Mouse (Mus musculus) ZHBTc4 (cell line): ENCODE measurements at regions not wholly inside any gene's neighbourhood (a gene's known extent, or its start where the extent isn't known, plus 50 kb on each side); places are given as distances from the start of the nearest gene placed in this dataset.
"Not testable (repeated sequence)": the region's sequence is repeated elsewhere in the genome, so short reads cannot be mapped to it uniquely, and the experiment has no call there.

Source experiments
- DNase-seq: peaks from one replicate; pipeline ENCODE4 v3.0.0-alpha.2; 2011; ENCODE audit warnings: low read depth, low spot score

DNA sequence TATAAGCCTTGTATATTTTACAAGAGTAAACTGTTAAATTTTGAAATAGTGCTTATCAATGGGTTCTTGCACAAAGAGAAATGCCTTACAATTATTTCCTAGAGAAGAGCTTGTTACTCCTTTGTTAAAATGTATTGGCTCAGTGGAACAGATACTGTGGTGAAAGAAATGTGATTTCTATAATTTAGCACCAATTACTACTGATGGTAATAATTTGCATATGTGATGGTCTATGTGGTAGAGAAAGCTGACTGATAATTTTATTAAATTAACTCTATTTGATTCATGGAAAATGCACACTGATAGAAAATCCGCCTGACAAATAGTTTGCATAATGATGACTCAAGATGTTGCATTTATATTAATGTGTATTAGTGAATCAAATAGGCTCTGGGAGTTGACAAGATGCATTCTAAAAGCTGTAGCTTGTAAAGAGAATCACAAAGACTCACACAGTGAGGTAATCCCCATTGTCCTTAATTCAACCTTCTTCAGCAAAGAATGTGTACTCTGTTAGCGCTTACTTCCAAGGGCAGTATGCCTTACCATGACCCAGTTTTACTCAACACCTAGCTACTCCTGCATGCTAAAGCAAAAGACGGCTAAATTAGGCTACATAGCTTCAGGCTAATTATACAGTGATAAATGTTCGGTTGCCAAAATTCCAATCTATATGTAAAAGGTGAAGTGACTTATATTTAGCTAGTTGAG, 329.8 kb upstream of the Cenpq start:
- DNase-seq: no peak

DNA sequence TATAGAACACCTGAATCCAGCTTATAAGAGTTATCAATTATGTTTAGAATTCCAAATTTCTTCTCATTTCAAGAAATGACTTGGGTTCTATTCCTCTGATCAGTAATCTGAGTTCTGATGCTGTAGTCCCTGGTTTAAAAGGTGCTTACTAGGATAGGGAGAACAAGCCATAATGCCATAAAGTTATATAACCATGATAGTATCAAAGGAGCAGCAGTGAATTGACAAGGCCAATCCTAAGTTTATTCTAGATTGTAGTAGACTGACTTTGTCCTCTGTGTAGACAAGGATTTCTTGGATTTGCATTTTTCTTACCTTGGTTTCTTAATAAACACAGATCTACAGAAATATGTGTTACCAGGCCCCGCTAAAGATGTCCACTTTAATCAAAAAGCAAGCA, 326.6 kb upstream of the Cenpq start:
- no peak for DNase-seq

DNA sequence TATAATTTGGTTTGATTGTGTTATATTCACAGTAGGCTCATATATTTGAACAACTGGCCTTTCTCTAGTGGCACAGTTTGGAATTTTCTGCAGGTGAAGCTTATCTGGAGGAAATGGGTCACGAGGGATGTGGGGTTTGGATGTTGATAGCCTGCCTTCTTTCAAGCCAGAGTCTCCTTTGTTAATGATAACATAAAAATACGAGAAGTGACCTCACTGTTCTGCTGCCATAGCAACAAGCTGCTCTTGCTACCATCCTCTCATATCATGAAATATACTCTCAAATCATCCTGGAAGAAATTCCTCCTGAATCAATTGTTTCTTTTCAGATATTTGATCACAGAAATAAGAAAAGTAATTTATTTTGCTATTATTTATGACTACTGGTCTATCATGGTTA, 313.6 kb upstream of the Cenpq start:
- DNase-seq: no peak

- no peak for DNase-seq
Measured at GRCm38 (mm10) chr17:41227128-41228014, 292.5 kb upstream of the Cenpq start.

DNA sequence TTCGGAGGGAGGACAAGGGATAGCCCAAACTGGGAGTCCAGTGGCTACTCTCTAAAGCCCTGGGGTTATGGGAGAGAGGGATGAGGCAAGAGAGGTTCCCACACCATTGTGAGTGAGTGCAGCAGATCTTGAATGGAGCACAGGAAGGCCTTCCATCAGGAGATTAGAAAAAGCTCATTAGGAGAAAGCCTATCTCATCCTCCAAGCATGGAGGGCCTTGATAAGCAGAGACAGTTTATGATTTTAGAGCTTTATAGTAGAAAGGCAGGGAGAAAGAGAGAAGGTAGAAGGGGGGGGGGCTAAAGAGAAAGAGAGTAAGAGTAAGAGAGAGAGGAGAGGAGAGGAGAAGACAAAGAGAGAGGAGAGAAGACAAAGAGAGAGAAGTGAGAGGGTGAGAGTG, 282.0 kb upstream of the Cenpq start:
- DNase-seq: no peak

DNA sequence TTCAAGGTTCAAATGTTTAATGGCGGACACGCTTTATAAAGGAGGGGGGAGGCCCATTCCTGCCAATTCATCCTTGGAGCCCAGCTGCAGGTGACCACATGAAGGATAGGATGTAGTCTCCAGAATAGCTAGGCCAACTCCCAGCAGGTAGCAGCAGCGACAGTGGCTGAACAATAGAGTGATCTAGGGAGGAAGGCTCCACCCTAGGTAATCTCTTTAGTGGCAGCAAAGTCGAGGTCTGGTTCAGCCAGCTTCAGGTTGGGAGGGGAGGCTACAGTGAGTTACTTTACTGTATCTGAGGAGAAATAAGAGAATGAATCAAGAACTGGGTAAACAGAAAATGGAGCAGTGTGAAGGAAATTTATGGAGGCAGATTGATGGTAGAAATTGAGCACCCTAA, 264.6 kb upstream of the Cenpq start:
- not testable (repeated sequence) for DNase-seq

- peak; percentile 53 for DNase-seq
Measured at GRCm38 (mm10) chr17:41190371-41190770, 255.5 kb upstream of the Cenpq start.

DNA sequence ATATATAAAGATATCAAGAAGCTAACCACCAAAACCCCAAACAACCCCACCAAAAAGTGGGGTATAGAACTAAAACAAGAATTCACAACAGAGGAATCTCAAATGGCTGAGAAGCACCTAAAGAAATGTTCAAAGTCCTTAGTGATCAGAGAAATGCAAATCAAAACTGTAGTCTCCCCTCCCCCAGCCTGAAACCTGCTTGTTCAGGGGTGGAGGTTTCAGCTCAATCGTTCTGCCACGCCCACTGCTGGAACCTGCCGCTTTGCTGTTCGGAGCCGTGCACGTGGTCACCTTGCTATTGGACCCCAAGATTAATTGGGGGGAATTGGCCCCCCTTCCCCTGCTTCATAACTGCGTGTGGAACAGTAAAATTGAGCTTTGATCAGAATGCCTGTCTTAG, 251.8 kb upstream of the Cenpq start:
- DNase-seq: peak; percentile 20

DNA sequence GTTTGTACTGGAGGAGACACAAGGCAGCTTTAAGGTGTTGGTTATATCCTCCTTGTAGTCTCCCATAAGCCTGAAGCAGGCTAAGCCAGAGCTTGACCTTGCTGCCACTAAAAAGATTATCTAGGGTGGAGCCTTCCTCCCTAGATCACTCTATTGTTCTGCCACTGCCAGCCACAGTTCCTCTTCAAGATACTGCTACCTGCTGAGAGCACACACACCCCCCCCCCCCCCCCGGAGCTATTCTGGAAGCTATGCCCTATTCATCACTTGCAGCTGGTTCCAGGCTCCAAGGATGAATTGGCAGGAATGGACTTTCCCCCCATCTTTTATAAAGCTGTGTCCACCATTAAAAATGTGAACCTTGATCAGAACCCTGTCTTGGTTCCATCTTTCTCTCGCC, 249.9 kb upstream of the Cenpq start:
- peak; percentile 64 for DNase-seq

- DNase-seq: no peak
Measured at GRCm38 (mm10) chr17:41153736-41154453, 219.0 kb upstream of the Cenpq start.

GRCm38 (mm10) chr17:41152427-41152826, 217.6 kb upstream of the Cenpq start:
- DNase-seq: no peak

DNA sequence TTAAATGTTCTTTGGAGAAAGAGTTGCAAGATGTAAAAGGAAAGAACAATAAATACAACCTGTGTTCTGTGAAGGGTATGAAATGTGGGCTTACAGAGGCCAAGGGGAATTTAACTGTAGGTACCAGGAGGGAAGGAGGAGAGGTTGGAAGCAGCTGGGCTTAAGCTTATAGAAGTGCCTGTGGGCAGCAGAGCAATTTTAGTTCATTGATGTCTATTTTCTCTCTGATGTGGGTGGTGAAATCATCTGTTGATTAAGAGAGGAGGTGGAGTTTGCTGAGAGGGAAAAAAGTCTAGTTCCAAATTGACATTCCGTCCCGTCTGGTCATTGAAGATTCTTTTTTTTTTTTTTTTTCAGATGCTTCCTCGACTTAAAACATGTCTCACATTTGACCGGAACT, 209.7 kb upstream of the Cenpq start:
- DNase-seq: no peak

DNA sequence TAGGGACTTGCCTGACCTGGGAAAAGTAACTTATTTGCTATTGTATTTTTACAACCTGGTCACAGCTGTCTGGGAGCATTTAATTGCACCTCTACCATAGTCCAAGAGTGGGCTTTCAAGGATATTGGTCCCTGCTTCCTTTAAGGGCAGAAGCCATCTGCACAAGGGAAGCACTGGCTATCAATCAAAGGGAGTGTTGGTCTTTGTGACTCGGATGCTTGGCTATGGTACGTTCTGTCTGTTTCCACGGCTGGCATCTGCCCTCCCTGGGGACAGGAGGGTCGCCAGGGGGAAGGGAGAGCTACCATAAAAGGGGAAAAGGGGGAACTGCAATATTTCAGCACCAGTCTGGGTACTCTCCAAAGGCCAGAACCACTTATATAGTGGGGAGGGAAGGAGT, 190.7 kb upstream of the Cenpq start:
- DNase-seq: no peak

- DNase-seq: no peak
Measured at GRCm38 (mm10) chr17:41122939-41123338, 188.1 kb upstream of the Cenpq start.

DNA sequence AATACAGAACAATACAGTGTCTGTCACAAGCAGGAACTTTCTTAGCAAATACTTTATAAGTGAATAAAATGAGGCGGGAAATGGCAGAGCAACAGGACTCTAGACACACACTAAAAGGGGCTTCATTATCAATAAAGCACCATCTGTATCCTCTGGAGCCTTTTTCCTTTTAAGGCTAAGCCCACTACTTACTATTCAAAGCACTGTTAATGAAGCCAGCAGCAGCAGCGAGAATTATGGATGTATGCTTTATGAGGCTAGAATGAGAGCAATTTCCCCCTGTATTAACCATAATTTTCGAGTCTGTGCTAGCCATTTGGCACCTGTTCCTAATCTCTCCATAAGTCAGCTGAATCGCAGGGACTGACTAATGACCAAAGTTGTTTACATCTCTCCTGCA, 169.1 kb upstream of the Cenpq start:
- no peak for DNase-seq

DNA sequence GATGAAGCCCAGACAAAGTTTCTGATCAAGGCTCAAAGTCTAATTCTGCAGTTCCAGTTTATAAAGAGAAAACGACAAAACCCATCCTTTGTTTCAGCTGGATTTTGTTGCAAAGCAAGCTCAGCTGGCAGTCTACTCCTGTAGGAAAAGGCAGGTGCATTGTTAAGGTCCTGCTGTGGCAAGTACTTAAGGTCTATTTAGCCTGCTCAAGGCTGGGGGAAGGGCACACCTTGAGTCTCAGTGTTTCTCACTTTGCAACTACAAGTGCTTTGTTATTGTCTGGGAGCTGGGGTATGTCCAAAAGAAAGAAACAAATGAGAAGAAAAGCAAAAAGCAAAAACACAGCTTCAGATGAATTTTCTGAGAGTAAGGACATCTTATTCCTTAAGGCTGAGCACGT, 136.0 kb upstream of the Cenpq start:
- peak; percentile 47 for DNase-seq
